Mouse (Mus musculus) midbrain, embryonic 10.5 days (tissue): ENCODE measurements around the gene Aimp2. TPM values are rescaled to one million over a fixed set of nuclear protein-coding genes. Genes with fewer than 3 reads are reported as not detected.
A peak's percentile ranks its signal among the peaks of the same experiment; 100 is the strongest.

Experiments
- DNase-seq: peaks from one replicate; pipeline ENCODE4 v3.0.0-alpha.2; 2017; ENCODE audit warnings: low spot score
- H3K27ac ChIP-seq: fragments of 300-500 bp; sonication (generic); replicated peaks from 2 replicates; pipeline ENCODE4 v1.5.1; 2016; ENCODE audit warnings: mild to moderate bottlenecking
- H3K27me3 ChIP-seq: fragments of 300-500 bp; sonication (generic); 2 replicates; pipeline ENCODE4 v1.6.1; 2016; ENCODE audit warnings: low read depth, mild to moderate bottlenecking; ENCODE audit not compliant: poor library complexity, severe bottlenecking
- H3K36me3 ChIP-seq: fragments of 300-500 bp; sonication (generic); 2 replicates; pipeline ENCODE4 v1.6.1; 2016; ENCODE audit warnings: mild to moderate bottlenecking, moderate library complexity
- H3K4me1 ChIP-seq: fragments of 300-500 bp; sonication (generic); 2 replicates; pipeline ENCODE4 v1.6.1; 2016
- H3K4me3 ChIP-seq: fragments of 300-500 bp; sonication (generic); 2 replicates; pipeline ENCODE4 v1.5.1; 2016; ENCODE audit warnings: mild to moderate bottlenecking, moderate library complexity
- H3K9me3 ChIP-seq: fragments of 300-500 bp; sonication (generic); replicated peaks from 2 replicates; pipeline ENCODE4 v1.6.1; 2016; ENCODE audit warnings: mild to moderate bottlenecking
- WGBS: fragments of 180-500 bp; shearing (Covaris S2); methylation state at CpG from one replicate; pipeline ENCODE4 v1.1.7; 2016; 5-methylcytosine and 5-hydroxymethylcytosine counted together
- polyA plus RNA-seq: library from polyadenylated mRNA; unstranded; fragments of >200 nt; fragmentation: Nextera tagmentation; extraction: Ambion mirVana; gene quantifications from 2 replicates; pipeline ENCODE4 v1.2.1, GENCODE M21; 2016

The Aimp2 gene
- 125 and 142 TPM in 2 replicates for polyA plus RNA-seq

- Histone ChIP-seq H3K27me3 (no peaks in the 10 kb centered on the region), H3K4me1 (peaks cover 28% of the 10 kb centered on the region), H3K27ac (peak within 1 kb of the TSS; percentile 87), H3K36me3 (peaks cover 51% of the 10 kb centered on the region), H3K9me3 (no peaks in the 10 kb centered on the region), H3K4me3 (peak within 1 kb of the TSS; percentile 78)
- DNase-seq: peak; percentile 97
- WGBS: under 1% methylated on average over 70 of the region's 70 CpGs
Measured at GRCm38 (mm10) chr5:143909417-143910400, at the start of gene Aimp2, which contains the start of gene Pms2. Aimp2 (minus strand) TSS chr5:143909847. Pms2 (plus strand) TSS chr5:143909964.

DNA sequence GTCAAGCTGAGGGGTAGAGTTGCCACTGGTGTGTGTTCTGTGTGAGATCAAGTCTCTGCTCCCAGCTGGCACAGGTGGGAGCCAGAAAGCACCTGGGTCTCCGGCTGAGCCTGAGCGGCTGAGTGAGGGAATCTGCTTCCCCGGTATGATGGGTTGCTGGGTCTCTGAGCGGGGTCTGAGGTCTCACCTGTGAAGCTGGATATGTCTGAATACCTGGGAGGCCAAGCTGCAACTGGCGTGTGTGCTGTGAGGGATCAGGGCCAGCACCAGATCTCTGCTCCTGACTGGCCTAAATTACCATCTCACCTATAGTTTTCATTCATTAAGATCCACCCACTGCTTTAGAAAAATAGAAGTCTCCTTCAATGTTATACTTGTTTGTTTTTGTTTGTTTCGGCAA is 47.5 kb upstream of the Aimp2 start:
- Histone ChIP-seq H3K36me3 (no peaks in the 10 kb centered on the region), H3K4me3 (no peak overlapping the region), H3K9me3 (peaks cover 10% of the 10 kb centered on the region), H3K27ac (no peak overlapping the region), H3K27me3 (no peaks in the 10 kb centered on the region), H3K4me1 (no peaks in the 10 kb centered on the region)
- no peak for DNase-seq
- WGBS: 89% methylated on average over 6 of the region's 6 CpGs

DNA sequence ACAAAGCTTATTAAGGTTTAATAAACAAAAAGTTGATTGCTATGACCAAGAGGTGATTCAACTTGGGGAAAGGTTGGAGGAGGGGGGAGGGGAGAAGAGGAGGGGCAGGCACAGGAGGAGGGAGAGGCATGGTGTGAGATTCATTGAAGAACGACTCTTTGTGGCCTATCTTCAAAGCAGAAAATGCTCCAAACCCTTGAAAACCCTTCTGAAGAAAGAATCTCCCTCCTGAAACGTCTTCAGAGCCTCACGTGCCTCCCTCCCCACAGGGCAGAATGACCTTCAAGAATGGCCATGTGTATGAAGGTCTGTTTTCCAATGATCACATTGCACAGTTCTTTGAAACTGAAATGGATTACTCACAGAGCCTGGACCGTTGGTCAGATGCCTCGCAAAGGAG is 40.4 kb upstream of the Aimp2 start:
- H3K27me3 ChIP-seq: no peaks in the 10 kb centered on the region
- no peaks in the 10 kb centered on the region for H3K4me1 ChIP-seq
- no peak overlapping the region for H3K4me3 ChIP-seq
- H3K9me3 ChIP-seq: no peaks in the 10 kb centered on the region
- H3K36me3 ChIP-seq: no peaks in the 10 kb centered on the region
- 54% methylated on average over 5 of the region's 5 CpGs for WGBS
- H3K27ac ChIP-seq: no peak overlapping the region
- DNase-seq: no peak

- H3K4me1 ChIP-seq: no peaks in the 10 kb centered on the region
- no peaks in the 10 kb centered on the region for H3K27me3 ChIP-seq
- no peak for DNase-seq
- H3K36me3 ChIP-seq: no peaks in the 10 kb centered on the region
- no peak overlapping the region for H3K27ac ChIP-seq
- H3K9me3 ChIP-seq: no peaks in the 10 kb centered on the region
- H3K4me3 ChIP-seq: no peak overlapping the region
- WGBS: 89% methylated on average over 12 of the region's 12 CpGs
Measured at GRCm38 (mm10) chr5:143948361-143948760, 38.7 kb upstream of the Aimp2 start.

- Histone ChIP-seq H3K4me3 (no peak overlapping the region), H3K9me3 (peaks cover 4% of the 10 kb centered on the region; the same call in 1 of the 2 replicates), H3K27me3 (no peaks in the 10 kb centered on the region), H3K27ac (no peak overlapping the region), H3K36me3 (no peaks in the 10 kb centered on the region), H3K4me1 (no peaks in the 10 kb centered on the region)
- WGBS: 91% methylated on average over 14 of the region's 14 CpGs
- DNase-seq: no peak
Measured at GRCm38 (mm10) chr5:143943231-143944125, 33.8 kb upstream of the Aimp2 start.

DNA sequence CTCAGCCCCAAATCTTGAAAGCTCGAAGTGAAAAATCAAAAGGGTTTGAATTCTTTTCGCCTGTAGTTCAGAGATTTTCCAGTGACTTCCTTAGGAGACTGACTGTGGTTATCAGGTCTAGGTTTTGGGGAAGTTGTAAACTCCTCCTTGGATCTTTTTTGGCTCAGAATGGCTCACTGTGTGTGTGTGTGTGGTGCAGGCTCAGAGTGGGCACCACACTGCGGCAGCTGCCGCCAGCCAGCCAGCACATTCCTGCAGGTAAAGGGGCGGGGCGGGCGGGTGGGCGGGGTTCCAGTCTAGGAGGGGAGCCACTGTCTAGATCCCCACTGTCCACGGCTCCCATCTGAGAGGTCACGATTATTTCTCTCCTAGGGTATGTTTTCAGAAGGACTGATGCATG is 31.9 kb upstream of the Aimp2 start:
- H3K27ac ChIP-seq: no peak overlapping the region
- WGBS: 26% methylated on average over 10 of the region's 10 CpGs

GRCm38 (mm10) chr5:143936156-143936555 is 26.5 kb upstream of the Aimp2 start:
- Histone ChIP-seq H3K4me1 (peaks cover 11% of the 10 kb centered on the region), H3K9me3 (peaks cover 4% of the 10 kb centered on the region; the same call in 1 of the 2 replicates), H3K27me3 (no peaks in the 10 kb centered on the region), H3K4me3 (no peak overlapping the region), H3K36me3 (peaks cover 13% of the 10 kb centered on the region), H3K27ac (no peak overlapping the region)
- 90% methylated on average over 9 of the region's 9 CpGs for WGBS
- DNase-seq: no peak

More for the DNA sequence above, 31.9 kb upstream of the Aimp2 start:
- H3K4me3 ChIP-seq: no peak overlapping the region
- no peaks in the 10 kb centered on the region for H3K27me3 ChIP-seq
- H3K9me3 ChIP-seq: peaks cover 4% of the 10 kb centered on the region; the same call in 1 of the 2 replicates
- DNase-seq: no peak
- H3K4me1 ChIP-seq: no peaks in the 10 kb centered on the region
- H3K36me3 ChIP-seq: no peaks in the 10 kb centered on the region

DNA sequence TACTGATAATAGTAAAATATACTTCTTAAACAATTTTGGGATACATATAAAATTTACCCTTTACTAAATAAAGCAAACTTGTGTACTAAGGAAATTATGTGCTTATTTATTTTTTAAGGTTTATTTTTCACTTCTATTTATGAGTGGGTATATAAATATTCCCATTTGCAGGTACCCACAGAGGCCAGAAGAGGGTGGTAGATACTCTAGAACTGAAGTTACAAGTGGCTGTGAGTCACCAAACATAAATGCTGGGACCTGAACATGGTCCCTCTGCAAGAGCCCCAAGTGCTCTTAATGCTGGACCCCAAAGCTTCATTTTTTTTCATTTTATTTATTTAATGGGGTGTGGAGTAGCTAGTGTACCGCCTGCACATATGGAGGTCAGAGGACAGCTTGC is 24.2 kb upstream of the Aimp2 start:
- Histone ChIP-seq H3K27me3 (no peaks in the 10 kb centered on the region), H3K9me3 (no peaks in the 10 kb centered on the region), H3K36me3 (peaks cover 36% of the 10 kb centered on the region), H3K27ac (no peak overlapping the region), H3K4me1 (peaks cover 11% of the 10 kb centered on the region), H3K4me3 (no peak overlapping the region)
- no peak for DNase-seq
- WGBS: 94% methylated on average over 1 of the region's 1 CpGs

DNA sequence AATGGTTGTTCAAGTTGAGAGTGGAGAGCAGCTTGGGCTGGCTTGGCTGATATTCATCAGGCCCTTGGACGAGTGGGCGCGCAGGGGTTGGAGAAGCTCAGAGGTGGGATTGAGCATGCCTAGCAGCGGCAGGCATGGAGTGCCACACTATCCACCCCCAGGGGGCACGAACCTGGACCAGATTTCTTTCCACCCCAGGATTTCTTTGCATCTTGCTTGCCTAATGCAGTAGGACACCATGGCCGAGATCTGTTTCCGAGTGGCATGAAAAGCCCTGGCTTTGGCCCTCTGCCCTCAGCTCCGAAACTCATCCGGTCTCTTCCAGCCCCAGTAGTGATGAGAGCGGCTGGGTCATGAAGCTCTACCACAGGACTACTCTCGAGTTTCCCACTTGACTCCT is 23.8 kb upstream of the Aimp2 start:
- no peaks in the 10 kb centered on the region for H3K27me3 ChIP-seq
- H3K27ac ChIP-seq: no peak overlapping the region
- H3K4me1 ChIP-seq: peaks cover 11% of the 10 kb centered on the region
- H3K4me3 ChIP-seq: no peak overlapping the region
- H3K9me3 ChIP-seq: no peaks in the 10 kb centered on the region
- 89% methylated on average over 11 of the region's 11 CpGs for WGBS
- H3K36me3 ChIP-seq: peaks cover 41% of the 10 kb centered on the region
- no peak for DNase-seq

GRCm38 (mm10) chr5:143932831-143933230 is 23.2 kb upstream of the Aimp2 start, which contains the start of gene Rsph10b:
Rsph10b (plus strand) TSS chr5:143933035.
- Histone ChIP-seq H3K36me3 (peaks cover 47% of the 10 kb centered on the region), H3K27ac (no peak within 1 kb of the TSS; the same call in 1 of the 2 replicates), H3K4me1 (peaks cover 11% of the 10 kb centered on the region), H3K27me3 (no peaks in the 10 kb centered on the region), H3K4me3 (peak within 1 kb of the TSS; percentile 32), H3K9me3 (no peaks in the 10 kb centered on the region)
- WGBS: 19% methylated on average over 8 of the region's 8 CpGs
- DNase-seq: peak; percentile 41

DNA sequence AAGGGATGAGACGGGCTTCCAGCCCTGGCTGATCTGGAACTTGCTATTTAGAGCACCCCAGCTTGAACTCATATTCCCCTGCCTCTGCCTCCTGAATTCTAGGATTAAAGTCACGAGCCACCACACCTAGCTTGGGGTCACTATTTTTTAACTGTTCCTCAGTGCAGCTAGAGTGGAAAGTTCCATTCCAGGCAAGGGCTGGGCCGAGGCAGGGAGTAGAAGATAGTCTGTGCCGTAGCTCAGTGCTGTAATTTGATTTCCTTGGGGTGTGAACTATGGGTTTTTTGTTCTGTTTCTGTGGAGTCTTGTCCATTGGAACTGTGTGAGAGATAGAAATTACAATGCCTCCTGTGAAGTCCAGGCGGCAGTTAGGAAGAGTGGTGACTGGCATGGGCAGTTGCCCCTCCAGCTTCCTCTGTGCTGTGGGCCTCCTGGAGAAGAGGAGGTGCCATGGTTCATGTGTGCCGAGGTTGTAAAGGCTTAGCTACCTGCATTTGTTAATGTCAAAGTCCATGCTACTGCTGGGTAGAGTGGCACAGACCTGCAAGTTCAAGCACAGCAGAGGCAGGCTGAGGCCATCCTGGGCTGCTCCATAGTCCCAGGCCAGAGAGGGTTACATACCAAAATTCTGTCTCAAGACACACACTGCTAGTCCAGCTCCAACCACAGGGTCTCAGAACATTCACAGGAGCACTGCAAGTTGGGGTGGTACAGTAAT is 22.4 kb upstream of the Aimp2 start:
- H3K27me3 ChIP-seq: no peaks in the 10 kb centered on the region
- H3K36me3 ChIP-seq: peaks cover 55% of the 10 kb centered on the region
- no peak overlapping the region for H3K27ac ChIP-seq
- H3K9me3 ChIP-seq: no peaks in the 10 kb centered on the region
- WGBS: 87% methylated on average over 6 of the region's 6 CpGs
- no peak for DNase-seq
- peaks cover 11% of the 10 kb centered on the region for H3K4me1 ChIP-seq
- no peak overlapping the region for H3K4me3 ChIP-seq

DNA sequence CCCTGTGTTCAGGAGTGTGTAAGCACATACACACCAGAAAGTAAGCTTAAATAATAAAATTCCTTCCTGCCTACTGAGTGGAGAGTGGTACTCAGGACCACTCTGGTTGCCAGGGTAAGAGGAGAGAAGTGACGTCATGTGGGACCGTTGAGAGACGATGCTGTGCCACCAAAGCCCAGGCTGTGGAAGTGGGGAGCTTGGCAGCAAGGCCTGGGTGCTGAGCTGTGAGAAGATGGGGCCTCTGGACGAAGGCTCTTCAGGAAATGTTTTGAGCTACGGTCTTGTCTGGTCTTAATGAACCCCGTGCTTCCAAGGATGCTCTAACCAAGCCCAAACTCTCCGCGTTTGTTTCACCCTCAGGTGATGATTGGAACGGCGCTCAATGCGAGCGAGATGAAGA is 21.0 kb upstream of the Aimp2 start:
- 94% methylated on average over 12 of the region's 12 CpGs for WGBS
- Histone ChIP-seq H3K4me1 (peaks cover 11% of the 10 kb centered on the region), H3K9me3 (no peaks in the 10 kb centered on the region), H3K27me3 (no peaks in the 10 kb centered on the region), H3K4me3 (no peak overlapping the region), H3K27ac (no peak overlapping the region), H3K36me3 (peaks cover 68% of the 10 kb centered on the region)
- no peak for DNase-seq
